ENCODE assay signal across 8 mouse cellular contexts in the genomic region with DNA sequence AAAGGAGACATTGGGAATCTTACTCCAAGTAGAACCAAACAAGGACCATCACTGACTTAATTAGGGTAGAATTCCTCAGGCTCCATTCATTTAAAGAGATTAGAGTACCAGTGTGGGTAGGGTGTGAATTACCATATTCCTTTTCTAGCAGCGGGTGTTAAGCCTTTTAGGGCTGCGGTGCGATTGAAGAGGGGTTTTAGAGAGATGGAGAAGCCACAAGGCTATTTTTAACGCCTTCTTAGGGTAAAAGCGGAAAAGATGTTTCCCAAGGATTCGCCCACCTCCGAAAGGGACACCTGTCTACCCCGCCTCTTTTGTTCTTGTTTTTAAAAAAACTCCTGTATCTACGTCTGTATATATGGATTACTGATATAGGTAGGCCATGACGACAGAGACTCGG. TPM values are rescaled to one million over a fixed set of nuclear protein-coding genes. Genes with fewer than 3 reads are reported as not detected.
DNase-seq lines count a peak whose midpoint lies in the region; ATAC-seq and TF ChIP-seq lines count a peak whose summit lies in the region.

No protein-coding gene starts in this region.

- TF ChIP-seq CTCF in gastrocnemius, adult 2 months (IDR thresholded peaks at IDR 0.05), result no peak
- TF ChIP-seq CTCF in thymus, adult 2 months (IDR thresholded peaks at IDR 0.05; ENCODE audit: borderline replicate concordance, control insufficient read depth, extremely low read depth, insufficient read depth, low read length, poor library complexity), result no peak

- H3K27me3 ChIP-seq in thymus, adult 2 months (ENCODE audit: control insufficient read depth, insufficient read depth, low read length), result no peaks in the 10 kb centered on the region
- no peaks in the 10 kb centered on the region for H3K27me3 ChIP-seq in limb, embryonic 12.5 days
- H3K27me3 ChIP-seq in stomach, embryonic 16.5 days (ENCODE audit: control insufficient read depth, insufficient read depth, low read length), result no peaks in the 10 kb centered on the region

- H3K27ac ChIP-seq in gastrocnemius, adult 2 months, result peak overlapping the region; percentile 92; the same call in 1 of the 2 replicates
- no peak overlapping the region for H3K27ac ChIP-seq in thymus, adult 2 months (ENCODE audit: control insufficient read depth, insufficient read depth, low read length)
- H3K27ac ChIP-seq in limb, embryonic 12.5 days, result no peak overlapping the region
- H3K27ac ChIP-seq in stomach, embryonic 16.5 days (ENCODE audit: low read length), result no peak overlapping the region

- WGBS in thymus, adult 2 months, result 2% methylated on average over 11 of the region's 11 CpGs
- 2% methylated on average over 11 of the region's 11 CpGs for WGBS in limb, embryonic 12.5 days
- WGBS in stomach, embryonic 16.5 days, result 1% methylated on average over 11 of the region's 11 CpGs

- intact Hi-C loops in gastrocnemius, adult 2 months (cut with DNase I), result loop anchor here (5.0 kb wide), 2 partner anchors 60 to 130 kb away; a partner anchor contains a TSS

- ATAC-seq in limb, embryonic 12.5 days (ENCODE audit: insufficient number of reproducible peaks, insufficient read depth, low FRiP score, low TSS enrichment, low read depth), result no peak
- ATAC-seq in stomach, embryonic 16.5 days (ENCODE audit: insufficient read depth, low FRiP score), result no peak

- no peaks in the 10 kb centered on the region for H3K9me3 ChIP-seq in limb, embryonic 12.5 days
- no peaks in the 10 kb centered on the region; the same call in 1 of the 2 replicates for H3K9me3 ChIP-seq in stomach, embryonic 16.5 days (replicated peaks; ENCODE audit: control insufficient read depth, low read length)

- H3K4me2 ChIP-seq in limb, embryonic 12.5 days, result peak overlapping the region; percentile 82
- peak overlapping the region; percentile 79 for H3K4me2 ChIP-seq in stomach, embryonic 16.5 days (ENCODE audit: low read depth, low read length)

- peak overlapping the region; percentile 92 for H3K9ac ChIP-seq in limb, embryonic 12.5 days (replicated peaks)
- H3K9ac ChIP-seq in stomach, embryonic 16.5 days (ENCODE audit: low read length), result peak overlapping the region; percentile 98

- peaks cover 5% of the 10 kb centered on the region; the same call in 1 of the 2 replicates for H3K36me3 ChIP-seq in thymus, adult 2 months (ENCODE audit: control insufficient read depth, insufficient read depth, low read length)
- peaks cover 35% of the 10 kb centered on the region for H3K36me3 ChIP-seq in limb, embryonic 12.5 days
- H3K36me3 ChIP-seq in stomach, embryonic 16.5 days (ENCODE audit: control insufficient read depth, insufficient read depth, low read length), result peaks cover 12% of the 10 kb centered on the region; the same call in 1 of the 2 replicates

- H3K4me3 ChIP-seq in gastrocnemius, adult 2 months, result peak overlapping the region; percentile 96
- no peak overlapping the region for H3K4me3 ChIP-seq in thymus, adult 2 months (ENCODE audit: control insufficient read depth, insufficient read depth, low read length)
- peak overlapping the region; percentile 74 for H3K4me3 ChIP-seq in limb, embryonic 12.5 days (replicated peaks)
- H3K4me3 ChIP-seq in stomach, embryonic 16.5 days (replicated peaks; ENCODE audit: low read length), result peak overlapping the region; percentile 95

- peaks cover 11% of the 10 kb centered on the region for H3K4me1 ChIP-seq in thymus, adult 2 months (replicated peaks; ENCODE audit: control insufficient read depth, insufficient read depth, low read length)
- peaks cover 25% of the 10 kb centered on the region for H3K4me1 ChIP-seq in limb, embryonic 12.5 days (replicated peaks)
- H3K4me1 ChIP-seq in stomach, embryonic 16.5 days (ENCODE audit: control insufficient read depth, insufficient read depth, low read length), result peaks cover 21% of the 10 kb centered on the region

- DNase-seq in gastrocnemius, adult 2 months, result no peak
- no peak for DNase-seq in gastrocnemius, postnatal 4 days (ENCODE audit: low spot score in 2 of 2)
- DNase-seq in thymus, postnatal 0 days (ENCODE audit: low spot score), result peak; percentile 15
- no peak for DNase-seq in thymus, adult 2 months
- DNase-seq in adrenal gland, adult 18-20 months (ENCODE audit: low spot score in 2 of 2), result no peak
- DNase-seq in testis, postnatal 10 days (ENCODE audit: low spot score), result no peak

- no peak for TF ChIP-seq POLR2A in thymus, adult 2 months (IDR thresholded peaks at IDR 0.05; ENCODE audit: control insufficient read depth, extremely low read depth, insufficient read depth, low read length, poor library complexity)

RNA-seq across cellular contexts. Expression of a gene that starts 0.9 kb away (rescaled TPM):
- total RNA-seq in gastrocnemius, adult 2 months (2021), result 100 to 1,000 TPM; 122 to 148 TPM
- 10 to 100 TPM; 60.6 to 67.7 TPM for total RNA-seq in gastrocnemius, postnatal 4 days (2021)
- 125 and 132 TPM in 2 replicates for polyA plus RNA-seq in thymus, postnatal 0 days (2015; fragmentation: Nextera tagmentation; extraction: Ambion mirVana)
- 25.5 TPM in 2 replicates for polyA plus RNA-seq in thymus, adult 2 months (2012; rRNA removed)
- 174 and 179 TPM in 2 replicates for polyA plus RNA-seq in limb, embryonic 12.5 days (2016; fragmentation: Nextera tagmentation; extraction: Ambion mirVana)
- polyA plus RNA-seq in stomach, embryonic 16.5 days (2015; fragmentation: Nextera tagmentation; extraction: Ambion mirVana), result 110 and 118 TPM in 2 replicates
- 10 to 100 TPM; 82.1 to 96.9 TPM for total RNA-seq in adrenal gland, adult 18-20 months (2021)

RNA-seq across cellular contexts. Expression of a gene that starts 0.9 kb away (rescaled TPM):
- 10 to 100 TPM; 14.2 to 14.8 TPM for total RNA-seq in gastrocnemius, adult 2 months (2021)
- total RNA-seq in gastrocnemius, postnatal 4 days (2021), result 10 to 100 TPM; 24.0 to 25.9 TPM
- 43.1 and 43.5 TPM in 2 replicates for polyA plus RNA-seq in thymus, postnatal 0 days (2015; fragmentation: Nextera tagmentation; extraction: Ambion mirVana)
- 14.5 and 16.5 TPM in 2 replicates for polyA plus RNA-seq in thymus, adult 2 months (2012; rRNA removed)
- 80.2 and 84.7 TPM in 2 replicates for polyA plus RNA-seq in limb, embryonic 12.5 days (2016; fragmentation: Nextera tagmentation; extraction: Ambion mirVana)
- polyA plus RNA-seq in stomach, embryonic 16.5 days (2015; fragmentation: Nextera tagmentation; extraction: Ambion mirVana), result 34.3 and 38.6 TPM in 2 replicates
- total RNA-seq in adrenal gland, adult 18-20 months (2021), result 10 to 100 TPM; 35.1 to 37.9 TPM
